15 mouse cellular contexts compared by ENCODE assay signal in the genomic region with DNA sequence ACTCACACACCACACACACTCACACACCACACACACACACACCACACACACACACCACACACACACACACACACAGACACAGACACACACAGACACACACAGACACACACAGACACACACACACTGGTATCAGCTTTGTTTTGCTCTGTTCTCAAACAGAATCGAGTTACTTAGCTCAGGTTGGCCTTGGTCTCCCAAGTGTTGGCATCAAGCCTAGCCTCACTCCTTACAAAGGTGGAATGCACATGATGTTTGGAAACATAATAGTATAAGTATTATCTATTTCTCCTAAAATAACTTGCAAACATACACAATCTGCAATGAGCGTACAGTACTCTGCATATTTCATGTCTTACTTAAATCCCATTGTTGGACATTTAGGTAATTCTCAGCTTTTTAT. TPM values are rescaled to one million over a fixed set of nuclear protein-coding genes. Genes with fewer than 3 reads are reported as not detected.
A peak's percentile ranks its signal among the peaks of the same experiment; 100 is the strongest.
DNase-seq lines count a peak whose midpoint lies in the region; ATAC-seq and TF ChIP-seq lines count a peak whose summit lies in the region.
"Had no signal": no experiment of that assay in that cellular context is flagged by ENCODE, and none has a peak within 500 bp of the region (broad histone marks: within the 10 kb centered on the region; RNA-seq: fewer than 3 reads in every experiment).

No protein-coding gene starts in this region.

- H3K4me2 ChIP-seq in hindbrain, embryonic 14.5 days (replicated peaks): 0 out of 2 replicates have a peak overlapping the region, but pooled peaks have one; percentile 80
- H3K4me2 ChIP-seq in hindbrain, embryonic 11.5 days (replicated peaks; ENCODE audit: low read depth, low read length): no peak overlapping the region
- peak overlapping the region; percentile 79 for H3K4me2 ChIP-seq in intestine, postnatal 0 days (replicated peaks; ENCODE audit: low read depth)

- no peak overlapping the region for H3K27ac ChIP-seq in hindbrain, embryonic 14.5 days
- no peak overlapping the region for H3K27ac ChIP-seq in hindbrain, embryonic 11.5 days (ENCODE audit: low read depth, low read length)
- no peak overlapping the region for H3K27ac ChIP-seq in intestine, postnatal 0 days (ENCODE audit: low read depth, low read length)

- WGBS in hindbrain, embryonic 14.5 days: 76% methylated on average over 2 of the region's 2 CpGs
- 93% methylated on average over 2 of the region's 2 CpGs for WGBS in hindbrain, embryonic 11.5 days
- WGBS in intestine, postnatal 0 days: 58% methylated on average over 2 of the region's 2 CpGs

- peaks cover 16% of the 10 kb centered on the region for H3K4me1 ChIP-seq in hindbrain, embryonic 14.5 days (replicated peaks; ENCODE audit: control insufficient read depth, insufficient read depth, low read length)
- H3K4me1 ChIP-seq in hindbrain, embryonic 11.5 days (replicated peaks; ENCODE audit: control insufficient read depth, insufficient read depth, low read length): no peaks in the 10 kb centered on the region; the same call in 1 of the 2 replicates
- H3K4me1 ChIP-seq in intestine, postnatal 0 days (replicated peaks; ENCODE audit: control insufficient read depth, insufficient read depth, low read length): no peaks in the 10 kb centered on the region

- ATAC-seq in hindbrain, embryonic 14.5 days (ENCODE audit: low FRiP score): no peak
- no peak for ATAC-seq in hindbrain, embryonic 11.5 days (ENCODE audit: low FRiP score)
- ATAC-seq in intestine, postnatal 0 days: no peak
- ATAC-seq: midbrain, embryonic 16.5 days had no signal

- no peak for DNase-seq in hindbrain, embryonic 14.5 days (ENCODE audit: low spot score)
- DNase-seq in hindbrain, embryonic 11.5 days (ENCODE audit: low spot score): no peak
- DNase-seq in ovary, postnatal 36 days (ENCODE audit: low spot score): peak; percentile 18
- DNase-seq in ovary, postnatal 14 days (ENCODE audit: low spot score): no peak
- no peak for DNase-seq in urinary bladder, postnatal 14 days (ENCODE audit: low spot score)
- no peak for DNase-seq in cerebellum, postnatal 10 days
- DNase-seq: cerebellum, postnatal 14 days; heart, postnatal 14 days; thymus, postnatal 25 days had no signal

- no peaks in the 10 kb centered on the region for H3K27me3 ChIP-seq in hindbrain, embryonic 14.5 days (ENCODE audit: control insufficient read depth, insufficient read depth, low read length)
- no peaks in the 10 kb centered on the region for H3K27me3 ChIP-seq in hindbrain, embryonic 11.5 days (ENCODE audit: control insufficient read depth, insufficient read depth, low read length)
- peaks cover 18% of the 10 kb centered on the region for H3K27me3 ChIP-seq in intestine, postnatal 0 days (replicated peaks; ENCODE audit: control insufficient read depth, insufficient read depth, low read length)

- TF ChIP-seq CTCF in intestine, postnatal 0 days (IDR thresholded peaks at IDR 0.05; ENCODE audit: low read depth): no peak

- H3K4me3 ChIP-seq in hindbrain, embryonic 14.5 days (replicated peaks; ENCODE audit: low read length): no peak overlapping the region
- no peak overlapping the region for H3K4me3 ChIP-seq in hindbrain, embryonic 11.5 days (ENCODE audit: low read depth, low read length)
- H3K4me3 ChIP-seq in intestine, postnatal 0 days (ENCODE audit: low read depth, low read length): peak overlapping the region; percentile 17; the same call in 1 of the 2 replicates

- no peaks in the 10 kb centered on the region for H3K36me3 ChIP-seq in hindbrain, embryonic 14.5 days (replicated peaks; ENCODE audit: control insufficient read depth, insufficient read depth)
- no peaks in the 10 kb centered on the region for H3K36me3 ChIP-seq in hindbrain, embryonic 11.5 days (ENCODE audit: control insufficient read depth, insufficient read depth, low read length)
- no peaks in the 10 kb centered on the region for H3K36me3 ChIP-seq in intestine, postnatal 0 days (ENCODE audit: control insufficient read depth, insufficient read depth)

- H3K9ac ChIP-seq in hindbrain, embryonic 14.5 days: no peak overlapping the region
- no peak overlapping the region for H3K9ac ChIP-seq in hindbrain, embryonic 11.5 days (ENCODE audit: low read depth, low read length)
- H3K9ac ChIP-seq in intestine, postnatal 0 days (ENCODE audit: low read depth, low read length): no peak overlapping the region

- no peaks in the 10 kb centered on the region for H3K9me3 ChIP-seq in hindbrain, embryonic 14.5 days (ENCODE audit: control insufficient read depth, low read length)
- H3K9me3 ChIP-seq in hindbrain, embryonic 11.5 days (ENCODE audit: control insufficient read depth, low read length): no peaks in the 10 kb centered on the region
- no peaks in the 10 kb centered on the region for H3K9me3 ChIP-seq in intestine, postnatal 0 days (ENCODE audit: control insufficient read depth)

RNA-seq across cellular contexts. Expression of a gene that starts 3.2 kb away (rescaled TPM):
- polyA plus RNA-seq in hindbrain, embryonic 14.5 days (2014; fragmentation: Nextera tagmentation; extraction: Ambion mirVana): 4.7 and 5.5 TPM in 2 replicates
- polyA plus RNA-seq in hindbrain, embryonic 11.5 days (2014; fragmentation: Nextera tagmentation; extraction: Ambion mirVana): 4.5 and 7.4 TPM in 2 replicates
- 4.9 TPM in 2 replicates for polyA plus RNA-seq in intestine, postnatal 0 days (2015; fragmentation: Nextera tagmentation; extraction: Ambion mirVana)

RNA-seq across cellular contexts. Expression of a gene that starts 18.4 kb away (rescaled TPM):
- polyA plus RNA-seq in hindbrain, embryonic 14.5 days (2014; fragmentation: Nextera tagmentation; extraction: Ambion mirVana): not detected in 2 replicates
- polyA plus RNA-seq in hindbrain, embryonic 11.5 days (2014; fragmentation: Nextera tagmentation; extraction: Ambion mirVana): not detected in 2 replicates
- polyA plus RNA-seq in intestine, postnatal 0 days (2015; fragmentation: Nextera tagmentation; extraction: Ambion mirVana): 4.7 and 30.0 TPM in 2 replicates
- polyA plus RNA-seq: kidney, embryonic 16.5 days; liver, embryonic 16.5 days; midbrain, embryonic 16.5 days; spleen, adult 2 months had no signal

RNA-seq across cellular contexts. Expression of a gene that starts 40.8 kb away (rescaled TPM):
- polyA plus RNA-seq in hindbrain, embryonic 14.5 days (2014; fragmentation: Nextera tagmentation; extraction: Ambion mirVana): not detected in 2 replicates
- polyA plus RNA-seq in hindbrain, embryonic 11.5 days (2014; fragmentation: Nextera tagmentation; extraction: Ambion mirVana): not detected in 2 replicates
- polyA plus RNA-seq in intestine, postnatal 0 days (2015; fragmentation: Nextera tagmentation; extraction: Ambion mirVana): 7.5 and 59.7 TPM in 2 replicates
- polyA plus RNA-seq: brain, embryonic 14.5 days; kidney, embryonic 16.5 days; liver, embryonic 16.5 days; midbrain, embryonic 16.5 days; spleen, adult 2 months had no signal

RNA-seq across cellular contexts. Expression of a gene that starts 56.4 kb away (rescaled TPM):
- polyA plus RNA-seq in hindbrain, embryonic 14.5 days (2014; fragmentation: Nextera tagmentation; extraction: Ambion mirVana): 0.25 and 0.39 TPM in 2 replicates
- 0.29 TPM in 1 of 2 replicates, not detected in the other for polyA plus RNA-seq in hindbrain, embryonic 11.5 days (2014; fragmentation: Nextera tagmentation; extraction: Ambion mirVana)
- polyA plus RNA-seq in intestine, postnatal 0 days (2015; fragmentation: Nextera tagmentation; extraction: Ambion mirVana): 36.9 and 64.4 TPM in 2 replicates
- polyA plus RNA-seq: liver, embryonic 16.5 days; spleen, adult 2 months had no signal
